Mouse (Mus musculus): ENCODE results near the gene Trim37. TPM values are rescaled to one million over a fixed set of nuclear protein-coding genes. Genes with fewer than 3 reads are reported as not detected.
"Not testable (repeated sequence)": the region's sequence is repeated elsewhere in the genome, so short reads cannot be mapped to it uniquely, and the experiment has no call there.

The Trim37 gene
- total RNA-seq, 2 experiments from 2014 or later, result 6.9 to 7.5 TPM

- intact Hi-C loops (cut with DNase I); DNase-seq (ENCODE audit: low spot score): not testable (repeated sequence)
Observed at GRCm38 (mm10) chr11:87261705-87262104, 134.8 kb downstream of the Trim37 start.

GRCm38 (mm10) chr11:87263946-87264345 lies 137.1 kb downstream of the Trim37 start:
- no peak for DNase-seq (ENCODE audit: low spot score)
- intact Hi-C loops (cut with DNase I), result no loop called here

DNA sequence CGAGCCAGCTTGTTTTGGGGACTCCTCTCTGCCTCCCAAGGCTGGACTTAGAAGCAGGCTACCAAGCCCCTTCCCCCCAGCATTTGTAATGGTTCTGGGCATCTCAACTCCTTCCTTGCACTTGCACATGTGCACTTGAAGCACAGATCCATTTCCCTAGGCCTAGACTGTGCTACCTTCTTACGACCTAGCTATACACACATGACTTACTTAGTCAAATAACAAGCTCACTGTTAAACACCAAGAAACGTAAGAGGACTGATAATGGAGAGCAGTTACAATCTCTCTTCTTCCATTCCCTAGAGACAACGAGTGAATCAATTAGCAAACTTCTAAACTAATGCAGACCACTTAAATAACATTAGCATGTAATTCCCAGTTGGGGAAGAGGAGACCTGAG lies 139.4 kb downstream of the Trim37 start:
- intact Hi-C loops (cut with DNase I), result no loop called here
- no peak for DNase-seq (ENCODE audit: low spot score)

DNA sequence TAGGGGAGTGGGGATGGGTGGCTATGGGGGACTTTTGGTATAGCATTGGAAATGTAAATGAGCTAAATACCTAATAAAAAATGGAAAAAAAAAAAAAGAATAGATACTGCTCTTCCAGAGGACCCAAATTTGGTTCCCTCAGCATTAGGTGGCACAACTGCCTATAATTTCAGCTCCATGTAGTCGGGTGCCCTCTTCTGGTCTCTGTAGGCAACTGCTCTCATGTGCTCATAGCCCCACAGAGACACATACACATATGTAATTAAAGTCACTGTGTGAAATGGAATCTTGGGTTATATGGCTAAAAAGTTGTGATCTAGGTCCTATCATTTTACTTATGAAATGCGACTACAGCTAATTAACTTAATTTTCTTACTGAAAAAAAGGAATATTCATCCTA lies 141.9 kb downstream of the Trim37 start:
- DNase-seq (ENCODE audit: low spot score), result no peak
- intact Hi-C loops (cut with DNase I), result no loop called here

Small RNA genes within 50 kb of the gene (microRNA-seq; reads per million reads assigned to microRNA genes)
- 19.7 reads per million, percentile 35 among the genes with 10 or more reads in this experiment for gene Mir301

Other genes with a start within 250 kb of the Trim37 start
- gene Ypel2, start 133.4 kb upstream of the Trim37 start, total RNA-seq (2021), result 10 to 100 TPM; 16.2 to 35.4 TPM
- gene Gdpd1, start 53.0 kb upstream of the Trim37 start, total RNA-seq (2021), result 10 to 100 TPM; 11.6 to 12.2 TPM
- gene Smg8, start 40.3 kb upstream of the Trim37 start, total RNA-seq (2021), result 1 to 10 TPM; 7.9 to 8.7 TPM
- under 1 TPM; 0.55 to 0.70 TPM for gene Prr11, start 18.4 kb upstream of the Trim37 start, total RNA-seq (2021)
- 10 to 100 TPM; 12.8 to 14.6 TPM for gene Ska2, start 17.8 kb upstream of the Trim37 start, total RNA-seq (2021)
- gene Ppm1e, start 231.9 kb downstream of the Trim37 start, total RNA-seq (2021), result 10 to 100 TPM in 1 of 2 experiments, 1 to 10 TPM in 1; 8.1 to 10.0 TPM